Mouse (Mus musculus) cortical plate, adult 2 months (tissue): ENCODE data around the gene Plppr4.

ENCODE experiments used
- CTCF ChIP-seq: fragments of 200-500 bp; IDR thresholded peaks from 2 replicates; pipeline ENCODE4 v1.5.1; 2011; ENCODE audit warnings: mild to moderate bottlenecking, control low read depth, low read length; ENCODE audit not compliant: insufficient read depth; ENCODE audit errors: extremely low read depth
- POLR2A ChIP-seq: fragments of 200-500 bp; IDR thresholded peaks from 2 replicates; pipeline ENCODE4 v1.6.1; 2011; ENCODE audit warnings: mild to moderate bottlenecking, low read length, control low read depth; ENCODE audit not compliant: insufficient read depth; ENCODE audit errors: extremely low read depth

GRCm38 (mm10) chr3:117297735-117298134 lies 62.9 kb downstream of the Plppr4 start:
- TF ChIP-seq CTCF (no peak), POLR2A (no peak)
